Mouse (Mus musculus): ENCODE data around the gene Lalba.
"Not testable (repeated sequence)": the region's sequence is repeated elsewhere in the genome, so short reads cannot be mapped to it uniquely, and the experiment has no call there.

Lalba gene

GRCm38 (mm10) chr15:98482701-98483100 is at the start of gene Lalba:
Gene Lalba, minus strand, starts transcription at chr15:98482721.
- DNase-seq = no peak

DNA sequence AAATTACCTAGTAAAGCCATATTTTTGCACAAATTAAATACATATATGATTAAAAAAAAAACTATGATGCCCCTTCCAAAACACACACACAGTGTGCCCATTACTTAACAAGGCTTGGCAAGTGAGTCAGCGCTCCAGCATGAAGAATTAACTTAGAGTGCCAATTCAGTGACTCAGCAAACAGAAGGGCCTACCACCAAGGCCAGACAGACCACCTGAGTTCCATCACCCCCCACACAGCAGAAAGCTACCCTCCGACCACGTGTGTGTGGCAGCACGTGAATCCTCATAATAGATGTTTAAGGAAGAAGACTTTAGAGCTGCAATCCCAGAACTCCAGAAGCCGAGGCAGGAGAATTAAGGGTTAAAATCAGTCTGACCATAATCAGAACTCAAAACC is 49.8 kb upstream of the Lalba start:
- DNase-seq = no peak

DNA sequence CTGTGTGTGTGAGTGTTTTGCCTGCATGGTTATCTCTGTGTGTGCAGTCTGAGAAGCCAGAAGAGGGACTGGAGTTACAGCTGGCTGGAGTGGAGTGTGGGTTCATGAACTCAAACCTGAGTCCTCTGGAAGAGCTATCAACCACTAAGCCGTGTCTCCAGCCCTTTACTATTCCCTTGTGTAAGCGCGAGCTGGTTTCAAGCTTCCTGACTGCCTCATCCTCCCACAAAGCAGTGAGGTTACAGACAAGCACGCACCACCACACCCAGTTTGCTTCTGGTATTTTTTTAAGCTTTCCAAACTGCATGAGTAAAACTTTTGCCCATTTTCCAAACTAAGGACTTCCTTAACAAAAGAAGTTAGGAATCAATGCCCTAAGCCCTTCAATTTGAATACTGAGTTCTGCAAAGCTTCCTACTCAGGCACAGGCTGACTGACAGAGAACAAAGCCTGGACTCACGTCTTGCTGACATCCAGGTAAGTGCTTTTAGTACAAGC is 45.6 kb upstream of the Lalba start:
- DNase-seq = no peak

- DNase-seq = no peak
Observed at GRCm38 (mm10) chr15:98527056-98527771, 44.7 kb upstream of the Lalba start.

- no peak for DNase-seq
Observed at GRCm38 (mm10) chr15:98526057-98526456, 43.5 kb upstream of the Lalba start.

- DNase-seq = no peak
Observed at GRCm38 (mm10) chr15:98521245-98521644, 38.7 kb upstream of the Lalba start.

DNA sequence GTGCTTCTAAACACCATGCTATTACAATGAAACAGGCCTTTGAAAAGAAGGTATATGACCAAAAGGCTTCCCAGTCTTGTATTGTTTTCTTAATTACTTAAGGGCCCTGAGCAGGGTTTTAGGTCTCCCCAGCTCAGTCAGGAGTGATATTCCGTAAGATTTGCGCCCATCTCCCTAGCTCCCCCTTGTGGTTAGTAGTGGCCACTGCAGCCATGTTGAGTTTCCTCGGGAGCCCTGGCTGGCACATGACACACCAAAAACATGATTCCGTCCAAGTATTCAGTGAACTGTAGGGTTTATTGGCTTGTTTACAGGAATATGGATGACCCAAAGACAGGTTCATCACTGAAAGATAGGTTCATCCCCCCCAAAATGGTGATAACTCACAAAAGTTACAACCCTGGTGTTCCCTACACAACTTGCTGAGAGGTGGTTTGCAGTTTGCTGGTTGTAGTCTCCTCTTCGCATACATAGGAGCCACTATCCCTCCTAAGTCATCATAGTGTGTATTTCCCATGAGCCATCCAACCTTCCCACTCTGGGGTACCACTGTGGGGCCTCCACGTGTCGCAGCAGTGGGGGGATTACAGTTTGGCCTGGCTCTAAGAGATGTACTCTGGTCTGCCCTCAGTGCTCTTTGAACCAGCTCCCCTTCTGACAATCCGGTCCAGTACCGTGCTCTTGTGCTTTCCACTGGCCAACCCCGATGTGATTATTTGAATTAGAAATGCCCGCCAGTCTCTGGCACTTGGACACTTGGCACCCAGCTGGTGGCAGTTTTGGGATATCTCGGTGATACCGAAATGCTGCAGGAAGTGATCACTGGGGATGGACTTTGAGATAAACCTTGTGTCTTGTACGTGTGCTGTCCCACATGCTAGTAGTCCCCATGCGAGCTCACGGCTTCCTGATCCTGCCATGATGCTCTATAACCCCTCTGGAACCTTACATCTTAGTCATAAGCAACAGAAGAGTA is 35.1 kb upstream of the Lalba start:
- DNase-seq = peak; percentile 71

DNA sequence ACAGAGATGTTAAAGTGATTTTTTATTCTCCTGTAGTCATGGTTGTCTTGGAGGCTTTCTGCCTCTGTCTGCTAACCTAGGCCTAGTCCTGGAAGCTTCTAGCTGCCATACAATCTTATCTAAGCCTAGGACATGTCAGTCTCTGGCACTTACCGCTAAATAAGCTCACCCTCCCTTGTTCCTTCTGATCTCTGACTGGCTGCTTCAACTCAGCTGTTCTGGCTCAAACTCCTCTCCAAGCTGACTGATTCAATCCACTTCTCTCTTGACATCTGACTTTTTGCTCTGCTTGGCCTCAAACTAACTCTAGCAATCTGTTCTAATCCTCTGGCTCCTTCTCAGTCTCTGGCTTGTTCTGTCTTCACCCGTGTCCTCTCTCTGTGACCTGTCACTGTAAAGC is 32.3 kb upstream of the Lalba start:
- DNase-seq = not testable (repeated sequence)

GRCm38 (mm10) chr15:98514146-98514545 is 31.6 kb upstream of the Lalba start:
- DNase-seq = peak; percentile 66

GRCm38 (mm10) chr15:98513676-98514075 is 31.2 kb upstream of the Lalba start:
- peak; percentile 21 for DNase-seq

DNA sequence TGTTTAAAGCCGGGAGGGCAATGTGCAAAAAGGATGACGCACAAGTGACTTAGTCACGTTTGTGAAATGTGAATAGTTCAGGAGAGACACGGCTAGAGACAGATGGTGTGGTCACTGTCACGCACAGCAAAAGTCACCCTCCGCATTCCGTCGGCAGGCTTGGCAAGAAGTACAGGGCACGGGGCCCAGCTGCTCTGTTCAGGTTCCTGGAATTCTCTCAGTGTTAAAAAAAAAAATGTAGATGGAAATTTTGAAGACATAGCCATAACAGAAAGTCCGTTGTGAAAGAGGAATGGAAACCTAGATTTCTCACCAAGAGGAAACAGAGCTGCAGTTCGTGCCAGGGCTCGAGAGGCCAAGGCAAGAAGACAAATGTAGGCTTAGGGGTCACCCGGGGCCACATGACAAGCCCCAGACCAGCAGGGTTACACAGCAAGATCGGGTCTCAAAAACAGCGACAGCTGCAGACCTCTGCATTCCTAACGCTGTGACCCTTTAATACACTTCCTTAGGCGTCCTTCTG is 30.3 kb upstream of the Lalba start:
- no peak for DNase-seq

DNA sequence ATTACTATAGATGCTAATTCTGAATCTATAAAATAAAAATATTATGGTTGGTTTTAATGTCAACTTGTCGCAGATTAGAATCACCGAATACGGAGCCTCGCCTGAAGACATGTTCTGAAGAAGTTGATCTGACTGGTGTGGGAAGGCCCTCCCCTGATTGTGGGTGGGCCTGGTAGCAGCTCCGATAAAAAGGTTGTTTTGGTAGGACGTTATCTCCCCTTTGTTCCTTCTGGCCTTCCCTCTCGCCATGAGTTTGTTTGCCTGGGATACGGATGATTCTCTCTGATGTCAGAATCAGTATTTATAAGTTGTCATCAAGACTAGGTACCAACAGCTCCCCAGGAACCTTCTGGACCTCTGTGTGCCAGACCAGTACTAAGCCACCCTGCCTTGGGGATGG is 29.7 kb upstream of the Lalba start:
- no peak for DNase-seq

DNA sequence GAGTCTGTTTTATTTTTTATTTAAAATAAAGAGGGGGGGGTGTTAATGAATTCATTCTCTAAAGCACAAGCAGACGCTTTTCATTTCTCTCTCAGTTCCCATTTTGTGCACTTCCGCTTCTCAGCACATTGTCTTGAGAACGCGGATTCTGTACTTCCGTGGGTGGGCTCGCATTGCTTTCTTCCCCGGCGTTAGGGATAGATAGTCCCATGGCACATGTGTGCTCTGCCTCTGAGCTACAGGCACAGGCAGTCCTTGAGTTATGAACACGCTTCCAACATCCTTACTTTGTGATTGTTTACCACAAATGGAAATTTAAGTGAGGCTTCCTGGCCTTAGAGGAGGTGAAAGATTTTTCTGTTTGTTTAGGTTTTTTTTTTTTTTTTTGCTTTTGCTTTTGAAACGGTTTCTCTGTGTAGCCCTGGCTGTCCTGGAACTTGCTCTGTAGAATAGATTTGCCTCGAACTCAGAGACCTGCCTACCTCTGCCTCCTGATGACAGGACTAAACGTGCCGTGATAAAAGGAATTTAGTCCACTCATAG is 28.9 kb upstream of the Lalba start:
- peak; percentile 66 for DNase-seq

DNA sequence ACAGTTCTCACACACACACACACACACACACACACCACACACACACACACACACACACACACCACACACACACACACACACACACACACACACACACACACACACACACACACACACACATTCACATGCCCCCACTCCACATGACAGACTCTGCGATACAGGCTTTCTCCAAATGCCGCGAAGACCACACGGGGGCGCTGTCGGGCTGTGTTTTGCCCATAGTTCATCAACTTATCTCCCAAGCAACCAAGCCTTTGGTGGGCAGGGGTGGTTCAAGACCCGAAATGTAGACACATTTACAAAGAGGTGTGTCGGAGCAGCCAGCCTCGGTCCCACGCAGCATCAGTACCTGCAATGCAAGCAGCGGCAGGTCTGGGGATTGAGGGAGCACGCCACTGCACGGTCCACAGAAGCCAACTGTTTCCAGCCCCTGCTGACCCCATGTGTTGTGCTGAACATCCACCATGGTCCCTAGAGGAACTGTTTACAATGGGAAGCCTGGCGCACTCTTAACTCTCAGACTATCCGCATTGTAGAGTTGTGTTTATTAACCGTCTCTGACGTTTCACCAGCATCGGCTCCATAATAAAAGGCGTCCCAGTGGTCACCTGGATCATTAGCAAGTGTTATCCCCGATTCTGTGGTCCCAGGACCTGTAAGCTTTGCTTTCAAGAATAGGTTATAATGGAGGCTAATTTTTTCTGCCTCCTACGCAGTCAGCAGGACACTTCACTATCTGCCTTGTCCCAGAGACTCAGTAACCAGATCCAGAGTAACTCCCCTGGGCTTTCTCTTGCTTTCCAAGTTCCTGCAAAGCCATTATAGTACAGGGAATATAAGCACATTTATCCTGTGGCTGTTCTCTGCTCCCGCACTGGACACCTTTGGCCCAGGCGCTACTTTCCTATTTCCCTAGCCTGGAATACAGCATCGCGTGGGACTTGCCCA is 28.2 kb upstream of the Lalba start:
- DNase-seq = peak; percentile 87

DNA sequence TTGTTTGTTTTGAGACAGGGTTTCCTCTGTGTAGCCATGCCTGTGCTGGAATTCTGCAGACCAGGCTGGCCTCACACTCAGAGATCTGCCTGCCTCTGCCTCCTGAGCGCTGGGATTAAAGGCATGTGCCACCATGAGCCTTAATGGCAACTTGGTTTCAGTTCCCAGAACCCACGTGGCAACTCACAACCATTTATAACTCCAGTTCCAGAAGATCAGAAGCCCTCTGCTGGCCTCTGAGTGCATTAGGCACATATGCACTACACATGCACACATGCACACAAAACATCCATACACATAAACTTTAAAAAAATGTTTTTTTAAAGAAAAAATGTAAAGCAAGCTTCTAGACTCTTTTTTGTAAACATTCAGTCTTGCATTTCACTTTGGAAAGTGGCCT is 26.9 kb upstream of the Lalba start:
- no peak for DNase-seq

GRCm38 (mm10) chr15:98507321-98507720 is 24.8 kb upstream of the Lalba start:
- no peak for DNase-seq

DNA sequence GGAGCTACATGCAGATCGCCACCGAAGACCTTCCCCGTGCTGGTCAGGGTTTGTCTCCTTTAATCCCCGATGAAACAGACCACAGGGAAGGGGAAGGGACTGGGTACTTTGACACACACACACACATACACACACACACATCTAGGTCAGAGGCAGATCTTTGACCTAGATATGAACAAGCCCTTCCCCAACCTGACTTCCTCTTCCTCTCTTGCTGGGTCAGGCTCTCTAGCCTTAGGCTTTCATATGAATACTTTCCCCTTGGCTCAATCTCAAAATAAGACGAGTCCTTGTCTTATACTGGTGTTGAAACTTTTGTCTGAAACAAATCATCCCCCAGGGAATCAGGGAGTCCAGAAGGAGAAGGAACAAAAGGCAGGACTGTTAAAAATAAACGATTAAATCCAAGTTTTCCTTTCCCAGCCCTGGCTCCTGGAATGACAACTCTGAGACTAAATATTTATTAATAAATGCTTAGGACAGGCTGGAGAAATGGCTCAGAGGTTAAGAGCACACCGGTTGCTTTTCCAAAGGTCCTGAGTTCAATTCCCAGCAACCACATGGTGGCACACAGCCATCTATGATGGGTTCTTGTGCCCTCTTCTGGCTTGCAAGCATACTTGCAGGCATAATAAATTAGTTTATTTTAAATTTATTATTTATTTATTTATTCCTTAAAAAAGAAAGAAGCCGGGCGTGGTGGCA is 23.9 kb upstream of the Lalba start:
- DNase-seq = peak; percentile 46

- peak; percentile 85 for DNase-seq
Observed at GRCm38 (mm10) chr15:98504514-98504913, 22.0 kb upstream of the Lalba start.

DNA sequence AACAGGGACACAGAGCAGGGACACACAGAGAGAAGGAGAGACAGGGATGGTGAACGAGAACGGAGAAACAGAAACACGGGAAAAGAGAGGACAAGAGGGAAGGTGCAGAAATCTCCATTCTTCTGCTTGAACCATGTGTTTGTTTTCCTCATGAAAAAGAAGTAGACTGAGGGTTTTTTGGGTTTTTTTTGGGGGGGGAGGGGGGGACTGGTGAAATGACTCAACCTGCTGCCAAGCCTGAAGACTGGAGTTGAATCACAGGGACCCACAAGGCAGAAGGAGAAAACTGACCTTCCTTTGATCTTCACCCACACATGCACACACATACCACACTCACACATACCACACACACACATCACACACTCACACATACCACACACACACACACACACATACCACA is 20.8 kb upstream of the Lalba start:
- no peak for DNase-seq

DNA sequence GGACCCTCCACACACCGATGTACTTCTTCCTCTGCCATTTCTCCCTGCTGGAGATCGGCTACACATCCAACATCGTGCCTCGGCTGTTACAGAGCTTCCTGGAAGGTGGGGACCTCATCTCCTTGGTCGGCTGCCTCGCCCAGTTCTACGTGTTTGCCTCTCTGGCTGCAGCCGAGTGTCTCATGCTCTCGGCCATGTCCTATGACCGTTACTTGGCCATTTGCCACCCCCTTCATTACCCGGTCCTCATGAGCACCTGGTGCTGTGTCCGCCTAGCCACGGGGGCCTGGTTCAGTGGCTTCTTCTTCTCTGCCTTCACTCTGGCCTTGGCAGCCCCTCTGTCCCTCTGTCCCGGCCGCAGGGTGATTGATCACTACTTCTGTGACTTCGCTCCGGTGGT is 15.1 kb upstream of the Lalba start:
- DNase-seq = no peak

GRCm38 (mm10) chr15:98492102-98492501 is 9.6 kb upstream of the Lalba start, which contains the start of gene Olfr279:
Gene Olfr279, plus strand, starts transcription at chr15:98492402.
- no peak for DNase-seq

Data from thymus, postnatal 25 days (tissue).